Mouse (Mus musculus): ENCODE results near the gene Upk3a. TPM values are rescaled to one million over a fixed set of nuclear protein-coding genes. Genes with fewer than 3 reads are reported as not detected.
"Not testable (repeated sequence)": the region's sequence is repeated elsewhere in the genome, so short reads cannot be mapped to it uniquely, and the experiment has no call there.

Gene Upk3a
- polyA plus RNA-seq, 1 experiment: not detected

GRCm38 (mm10) chr15:85015771-85016170 lies 1.2 kb upstream of the Upk3a start:
- Histone ChIP-seq H3K27ac (ENCODE audit: insufficient read depth, low read length) (no peak overlapping the region), H3K36me3 (ENCODE audit: control insufficient read depth, insufficient read depth, low read length) (no peaks in the 10 kb centered on the region), H3K27me3 (ENCODE audit: control insufficient read depth, insufficient read depth, low read length) (peaks cover 3% of the 10 kb centered on the region; the same call in 1 of the 2 replicates), H3K4me3 (ENCODE audit: extremely low read depth, insufficient read depth, insufficient read length) (no peak overlapping the region), H3K4me1 (ENCODE audit: control insufficient read depth, insufficient read depth, insufficient read length) (no peaks in the 10 kb centered on the region; the same call in 1 of the 2 replicates)
- WGBS: 87% methylated on average over 11 of the region's 11 CpGs
- no peak for DNase-seq (ENCODE audit: low read depth in 1 of 2, low spot score in 2 of 2)
- TF ChIP-seq POLR2A (IDR thresholded peaks at IDR 0.05; ENCODE audit: low read depth, low read length) (no peak), CTCF (IDR thresholded peaks at IDR 0.05; ENCODE audit: extremely low read depth, insufficient read depth, insufficient read length, insufficient replicate concordance) (no peak)

DNA sequence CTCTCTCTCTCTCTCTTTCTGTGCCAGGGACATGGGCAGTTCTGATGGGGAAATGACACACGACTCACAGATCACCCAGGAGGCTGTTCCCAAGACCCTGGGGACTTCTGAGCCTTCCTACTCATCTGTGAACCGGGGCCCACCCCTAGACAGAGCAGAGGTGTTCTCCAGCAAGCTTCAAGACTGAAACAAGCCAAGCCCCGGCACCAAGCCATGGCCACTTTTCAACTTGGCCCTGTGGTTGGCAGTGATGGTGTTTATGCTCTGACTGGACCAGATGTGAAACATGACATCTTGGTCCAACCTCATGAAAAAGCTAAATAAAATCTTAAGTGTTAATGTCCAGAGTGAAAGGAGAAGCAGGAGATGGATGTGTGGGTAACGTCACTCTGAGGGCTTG lies 5.3 kb downstream of the Upk3a start:
- 63% methylated on average over 4 of the region's 4 CpGs for WGBS
- no peak overlapping the region for H3K4me3 ChIP-seq (ENCODE audit: extremely low read depth, insufficient read depth, insufficient read length)
- H3K27me3 ChIP-seq (ENCODE audit: control insufficient read depth, insufficient read depth, low read length): no peaks in the 10 kb centered on the region

GRCm38 (mm10) chr15:85026197-85026596 lies 9.3 kb downstream of the Upk3a start:
- DNase-seq (ENCODE audit: low read depth in 1 of 2, low spot score in 2 of 2): no peak
- no peaks in the 10 kb centered on the region for H3K4me1 ChIP-seq (ENCODE audit: control insufficient read depth, insufficient read depth, insufficient read length)
- no peak overlapping the region for H3K4me3 ChIP-seq (ENCODE audit: extremely low read depth, insufficient read depth, insufficient read length)
- H3K36me3 ChIP-seq (ENCODE audit: control insufficient read depth, insufficient read depth, low read length): no peaks in the 10 kb centered on the region
- no peaks in the 10 kb centered on the region for H3K27me3 ChIP-seq (ENCODE audit: control insufficient read depth, insufficient read depth, low read length)
- TF ChIP-seq CTCF (IDR thresholded peaks at IDR 0.05; ENCODE audit: extremely low read depth, insufficient read depth, insufficient read length, insufficient replicate concordance) (no peak), POLR2A (IDR thresholded peaks at IDR 0.05; ENCODE audit: low read depth, low read length) (no peak)
- no peak overlapping the region for H3K27ac ChIP-seq (ENCODE audit: insufficient read depth, low read length)
- WGBS: 76% methylated on average over 4 of the region's 4 CpGs

More for the DNA sequence above, 5.3 kb downstream of the Upk3a start:
- Histone ChIP-seq H3K36me3 (ENCODE audit: control insufficient read depth, insufficient read depth, low read length) (no peaks in the 10 kb centered on the region), H3K4me1 (ENCODE audit: control insufficient read depth, insufficient read depth, insufficient read length) (no peaks in the 10 kb centered on the region), H3K27ac (ENCODE audit: insufficient read depth, low read length) (no peak overlapping the region)
- DNase-seq (ENCODE audit: low read depth in 1 of 2, low spot score in 2 of 2): no peak
- TF ChIP-seq CTCF (IDR thresholded peaks at IDR 0.05; ENCODE audit: extremely low read depth, insufficient read depth, insufficient read length, insufficient replicate concordance) (no peak), POLR2A (IDR thresholded peaks at IDR 0.05; ENCODE audit: low read depth, low read length) (no peak)

DNA sequence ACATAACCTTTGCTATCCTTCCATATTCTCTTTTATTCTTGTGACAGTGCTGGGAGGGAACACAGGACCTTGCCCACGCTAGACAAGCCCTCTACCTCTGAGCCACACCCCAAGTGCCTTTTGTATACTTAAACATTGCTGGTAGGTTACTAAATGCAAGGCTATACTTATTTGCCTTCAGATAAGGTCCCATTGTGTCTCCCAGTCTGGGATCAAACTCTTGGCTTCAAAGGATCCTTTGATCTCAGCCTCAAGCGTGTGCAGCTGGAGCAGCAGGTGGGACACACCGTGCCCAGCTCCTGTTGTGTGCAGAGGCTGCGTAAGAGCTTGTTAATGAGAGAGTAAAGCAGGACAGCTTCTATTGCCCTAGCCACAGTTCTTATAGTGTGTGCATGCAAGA lies 10.8 kb downstream of the Upk3a start:
- Histone ChIP-seq H3K4me1 (ENCODE audit: control insufficient read depth, insufficient read depth, insufficient read length) (no peaks in the 10 kb centered on the region), H3K27ac (ENCODE audit: insufficient read depth, low read length) (no peak overlapping the region), H3K4me3 (ENCODE audit: extremely low read depth, insufficient read depth, insufficient read length) (no peak overlapping the region), H3K36me3 (ENCODE audit: control insufficient read depth, insufficient read depth, low read length) (no peaks in the 10 kb centered on the region), H3K27me3 (ENCODE audit: control insufficient read depth, insufficient read depth, low read length) (no peaks in the 10 kb centered on the region)
- no peak for DNase-seq (ENCODE audit: low read depth in 1 of 2, low spot score in 2 of 2)
- WGBS: 75% methylated on average over 4 of the region's 4 CpGs
- TF ChIP-seq CTCF (IDR thresholded peaks at IDR 0.05; ENCODE audit: extremely low read depth, insufficient read depth, insufficient read length, insufficient replicate concordance) (no peak), POLR2A (IDR thresholded peaks at IDR 0.05; ENCODE audit: low read depth, low read length) (no peak)

GRCm38 (mm10) chr15:85028648-85029047 lies 11.7 kb downstream of the Upk3a start, which contains the start of gene Fam118a:
Fam118a (plus strand) TSS chr15:85028948.
- H3K27ac ChIP-seq (ENCODE audit: insufficient read depth, low read length); H3K4me1 ChIP-seq (ENCODE audit: control insufficient read depth, insufficient read depth, insufficient read length); DNase-seq (ENCODE audit: low read depth in 1 of 2, low spot score in 2 of 2); H3K36me3 ChIP-seq (ENCODE audit: control insufficient read depth, insufficient read depth, low read length); H3K4me3 ChIP-seq (ENCODE audit: extremely low read depth, insufficient read depth, insufficient read length); H3K27me3 ChIP-seq (ENCODE audit: control insufficient read depth, insufficient read depth, low read length): not testable (repeated sequence)
- 75% methylated on average over 1 of the region's 1 CpGs for WGBS

DNA sequence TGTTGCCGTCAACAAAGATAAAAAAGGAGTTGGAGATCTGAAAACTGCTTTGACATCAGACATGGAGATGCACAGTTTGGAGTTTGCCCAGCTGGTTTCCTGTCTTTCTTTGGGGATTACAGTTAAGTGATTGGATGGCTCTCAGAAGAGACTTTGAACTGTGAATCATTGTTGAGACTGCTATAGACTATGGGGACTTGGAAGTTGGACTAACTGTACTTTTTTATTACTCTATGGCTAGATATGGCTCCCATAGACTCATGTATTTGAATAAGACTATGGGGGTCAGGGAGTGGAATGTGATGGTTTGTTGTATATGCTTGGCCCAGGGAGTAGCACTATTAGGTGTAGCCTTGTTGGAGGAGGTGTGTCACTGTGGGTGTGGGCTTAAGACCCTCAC lies 13.7 kb downstream of the Upk3a start:
- not testable (repeated sequence) for DNase-seq (ENCODE audit: low read depth in 1 of 2, low spot score in 2 of 2); H3K27me3 ChIP-seq (ENCODE audit: control insufficient read depth, insufficient read depth, low read length); H3K27ac ChIP-seq (ENCODE audit: insufficient read depth, low read length); H3K4me3 ChIP-seq (ENCODE audit: extremely low read depth, insufficient read depth, insufficient read length); H3K4me1 ChIP-seq (ENCODE audit: control insufficient read depth, insufficient read depth, insufficient read length); H3K36me3 ChIP-seq (ENCODE audit: control insufficient read depth, insufficient read depth, low read length)
- WGBS: 77% methylated on average over 1 of the region's 1 CpGs

DNA sequence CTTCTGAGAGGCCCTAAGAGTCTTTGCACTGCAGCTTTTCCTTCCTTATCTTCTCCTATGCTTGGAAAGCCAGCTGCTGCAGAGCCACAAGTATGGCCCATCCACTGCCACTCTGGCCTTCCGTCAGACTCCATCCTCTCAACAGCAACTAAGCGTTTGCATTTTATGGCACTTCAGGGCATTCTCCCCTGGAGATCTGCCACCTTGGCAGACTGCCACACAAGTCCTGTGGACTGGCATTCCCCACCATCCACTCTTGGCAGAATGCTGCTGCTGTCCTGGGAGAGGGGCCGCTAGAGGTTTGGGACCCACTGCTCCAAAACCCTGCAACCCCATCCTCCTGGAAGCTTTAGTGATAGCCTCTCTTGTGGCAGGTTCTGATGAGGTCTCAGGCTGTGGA lies 14.9 kb downstream of the Upk3a start:
- no peaks in the 10 kb centered on the region for H3K27me3 ChIP-seq (ENCODE audit: control insufficient read depth, insufficient read depth, low read length)
- no peaks in the 10 kb centered on the region for H3K36me3 ChIP-seq (ENCODE audit: control insufficient read depth, insufficient read depth, low read length)
- no peak for DNase-seq (ENCODE audit: low read depth in 1 of 2, low spot score in 2 of 2)
- H3K27ac ChIP-seq (ENCODE audit: insufficient read depth, low read length): no peak overlapping the region
- H3K4me1 ChIP-seq (ENCODE audit: control insufficient read depth, insufficient read depth, insufficient read length): no peaks in the 10 kb centered on the region
- WGBS: 80% methylated on average over 3 of the region's 3 CpGs
- TF ChIP-seq CTCF (IDR thresholded peaks at IDR 0.05; ENCODE audit: extremely low read depth, insufficient read depth, insufficient read length, insufficient replicate concordance) (no peak), POLR2A (IDR thresholded peaks at IDR 0.05; ENCODE audit: low read depth, low read length) (no peak)
- H3K4me3 ChIP-seq (ENCODE audit: extremely low read depth, insufficient read depth, insufficient read length): no peak overlapping the region

DNA sequence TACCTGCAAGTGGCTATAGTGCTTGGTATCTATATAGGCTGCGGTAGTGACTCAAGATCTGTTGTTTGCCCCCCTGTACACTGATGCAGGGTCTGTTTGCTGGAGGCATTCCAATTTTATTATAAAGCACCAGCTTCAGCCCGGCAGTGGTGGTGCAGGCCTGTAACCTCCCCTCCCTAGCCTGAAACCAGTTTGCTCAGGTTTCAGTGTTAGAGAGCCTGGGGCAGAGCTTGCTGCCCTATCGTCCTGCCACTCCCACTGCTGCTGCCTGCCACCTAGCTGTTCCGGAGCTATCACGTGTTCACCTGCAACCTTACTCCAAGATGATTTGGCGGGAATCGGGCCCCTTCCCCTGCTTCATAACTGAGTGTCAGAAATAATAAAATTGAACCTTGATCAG lies 17.0 kb downstream of the Upk3a start:
- not testable (repeated sequence) for H3K4me3 ChIP-seq (ENCODE audit: extremely low read depth, insufficient read depth, insufficient read length); H3K4me1 ChIP-seq (ENCODE audit: control insufficient read depth, insufficient read depth, insufficient read length); DNase-seq (ENCODE audit: low read depth in 1 of 2, low spot score in 2 of 2); H3K27me3 ChIP-seq (ENCODE audit: control insufficient read depth, insufficient read depth, low read length); H3K36me3 ChIP-seq (ENCODE audit: control insufficient read depth, insufficient read depth, low read length); H3K27ac ChIP-seq (ENCODE audit: insufficient read depth, low read length)
- WGBS: 51% methylated on average over 7 of the region's 7 CpGs
